Mouse (Mus musculus) heart, postnatal 14 days (tissue): ENCODE measurements around the gene Abcb9. TPM values are rescaled to one million over a fixed set of nuclear protein-coding genes. Genes with fewer than 3 reads are reported as not detected.

Source experiments
- DNase-seq, 2 experiments: peaks; one replicate each; pipeline ENCODE4 v3.0.0; 2021 to 2022
- intact Hi-C: fragments of 180-260 bp; cut with DNase I; formaldehyde crosslinking; loops from one replicate; pipeline ENCODE4 v1.15.1; 2025
- total RNA-seq, 2 experiments: library from RNA; stranded (reverse); gene quantifications; 2 replicates each; pipeline ENCODE4 v1.2.3; 2021

The Abcb9 gene
- total RNA-seq, 2 experiments from 2014 or later = 7.8 to 9.9 TPM

- peak; percentile 71 to 75 for DNase-seq
- intact Hi-C loops = no loop called here
Observed at GRCm38 (mm10) chr5:124019348-124020216, 76.0 kb downstream of the Abcb9 start.

DNA sequence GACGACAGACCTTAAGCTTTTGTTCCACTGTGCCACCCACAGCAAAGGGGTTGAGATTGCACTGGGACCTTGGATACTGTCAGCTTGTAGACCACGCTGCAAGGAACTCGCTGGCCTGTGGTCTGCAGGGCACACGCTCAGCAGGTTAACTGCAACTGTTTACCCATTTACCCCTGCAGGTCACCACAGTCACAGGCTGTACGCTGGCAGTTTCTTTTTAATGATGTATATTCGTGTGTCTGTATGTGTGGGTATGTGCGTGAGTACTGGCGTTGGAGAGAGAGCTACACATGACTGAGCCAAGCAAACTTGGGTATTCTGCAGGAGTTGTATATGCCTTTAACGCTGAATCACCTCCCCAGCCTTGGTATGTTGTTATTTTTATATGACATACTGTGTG lies 76.9 kb downstream of the Abcb9 start:
- intact Hi-C loops = no loop called here
- DNase-seq = no peak

DNA sequence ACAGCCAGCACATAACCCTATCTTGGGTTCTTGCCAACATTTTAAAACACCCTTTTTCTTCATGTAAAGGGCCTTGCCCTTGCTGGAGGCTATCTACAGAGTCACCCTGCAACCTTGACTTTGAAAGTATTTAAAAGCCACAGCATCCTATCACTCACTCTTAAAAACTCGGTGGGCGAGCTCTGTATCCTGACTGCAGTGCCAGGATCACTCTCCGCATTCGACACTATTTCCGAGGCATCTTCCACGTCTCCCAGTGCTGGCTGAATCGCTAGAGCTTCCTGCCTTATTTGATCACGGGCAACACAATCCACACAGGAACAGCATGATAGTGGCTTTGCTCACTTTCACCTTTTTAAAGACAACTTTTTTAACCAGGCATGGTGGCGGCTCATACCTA lies 77.7 kb downstream of the Abcb9 start:
- DNase-seq = no peak
- intact Hi-C loops = no loop called here

DNA sequence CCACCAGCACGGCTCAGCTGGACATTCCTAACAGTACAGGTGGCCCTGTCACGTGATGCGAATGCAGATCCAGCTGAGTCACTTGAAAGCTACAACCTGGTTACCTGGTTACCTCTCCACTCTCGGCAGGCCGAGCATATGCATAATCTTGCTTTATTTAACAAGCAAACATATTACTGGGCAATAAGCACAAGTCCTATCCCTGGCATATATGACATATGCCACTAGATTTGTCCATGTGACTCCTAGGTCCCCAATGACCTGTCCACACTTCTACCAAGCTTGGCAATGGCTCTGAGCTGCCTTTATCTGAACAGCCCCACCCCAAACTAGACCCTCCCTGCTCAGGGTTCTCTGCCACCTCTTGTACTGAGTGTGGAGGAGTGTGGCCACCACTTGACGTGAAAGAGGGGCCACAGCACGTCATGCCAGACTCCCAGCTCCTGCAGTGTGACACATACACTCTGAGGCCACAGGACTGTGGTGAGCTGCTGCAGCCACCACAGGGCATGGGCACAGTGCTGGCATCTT lies 79.2 kb downstream of the Abcb9 start:
- DNase-seq = no peak

GRCm38 (mm10) chr5:124015727-124016126 lies 79.9 kb downstream of the Abcb9 start:
- DNase-seq = no peak
- intact Hi-C loops = no loop called here

More for the DNA sequence above, 79.2 kb downstream of the Abcb9 start:
- intact Hi-C loops = no loop called here

GRCm38 (mm10) chr5:124014791-124015251 lies 80.8 kb downstream of the Abcb9 start:
- intact Hi-C loops = no loop called here
- DNase-seq = peak; percentile 55 to 70

- intact Hi-C loops = no loop called here
- no peak for DNase-seq
Observed at GRCm38 (mm10) chr5:124014180-124014579, 81.4 kb downstream of the Abcb9 start.

DNA sequence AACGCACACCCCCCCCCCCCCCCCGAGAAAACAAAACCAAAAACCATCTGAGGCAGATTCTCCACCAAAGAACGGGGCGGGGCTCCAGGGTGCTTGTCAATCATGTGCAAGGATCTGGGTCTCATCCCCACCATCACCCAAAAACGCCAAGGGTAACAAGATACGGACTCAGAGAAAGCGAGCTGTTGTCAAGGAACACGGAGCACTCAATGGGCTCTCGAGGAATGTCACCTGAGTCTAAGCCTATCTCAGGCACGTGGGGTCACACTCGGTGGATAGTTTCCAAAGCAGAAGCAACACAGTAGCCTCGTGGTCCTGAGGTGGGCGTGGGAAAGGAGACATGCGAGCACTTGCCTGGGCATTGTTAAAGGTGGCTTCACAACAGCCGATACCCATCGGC lies 81.9 kb downstream of the Abcb9 start:
- intact Hi-C loops = loop anchor here (2.0 kb wide), 1 partner anchor 17 kb away; no protein-coding TSS in a partner anchor
- no peak for DNase-seq

GRCm38 (mm10) chr5:124012885-124013284 lies 82.7 kb downstream of the Abcb9 start:
- intact Hi-C loops = loop anchor here (2.0 kb wide), 1 partner anchor 18 kb away; no protein-coding TSS in a partner anchor
- no peak for DNase-seq

DNA sequence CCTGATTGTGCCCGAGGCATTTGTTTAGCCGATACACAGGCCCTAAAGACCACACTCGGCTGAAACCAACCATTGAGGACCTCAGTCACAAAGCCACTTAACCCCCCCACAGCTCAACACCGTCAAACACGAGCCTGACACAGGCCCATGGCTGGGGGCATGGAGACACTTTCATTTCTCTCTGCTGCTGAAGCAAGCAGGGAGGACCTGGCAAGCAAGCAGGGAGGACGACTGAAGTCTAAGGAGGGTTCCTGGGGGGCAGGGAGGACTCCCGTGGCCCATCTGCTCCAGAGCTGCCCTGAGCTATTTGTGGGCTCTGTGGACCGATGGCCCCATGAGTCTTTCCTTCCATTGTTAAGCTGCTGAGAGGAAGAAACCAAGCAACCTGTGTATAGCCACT lies 83.7 kb downstream of the Abcb9 start:
- intact Hi-C loops = loop anchor here (2.0 kb wide), 1 partner anchor 19 kb away; no protein-coding TSS in a partner anchor
- DNase-seq = no peak

Other genes with a start within 250 kb of the Abcb9 start
- under 1 TPM; 0.17 to 0.19 TPM for gene Hcar2, start 230.3 kb downstream of the Abcb9 start, total RNA-seq
- gene Hcar1, start 215.8 kb downstream of the Abcb9 start, total RNA-seq = under 1 TPM; 0.54 to 0.79 TPM
- gene Denr, start 188.6 kb downstream of the Abcb9 start, total RNA-seq = 10 to 100 TPM; 40.8 to 47.0 TPM
- under 1 TPM; 0.71 to 0.76 TPM for gene Gm43518, start 168.4 kb downstream of the Abcb9 start, total RNA-seq
- gene Ccdc62, start 165.1 kb downstream of the Abcb9 start, total RNA-seq = 1 to 10 TPM; 1.7 to 2.2 TPM
- 10 to 100 TPM; 23.2 to 25.0 TPM for gene Hip1r, start 122.2 kb downstream of the Abcb9 start, total RNA-seq
- 10 to 100 TPM; 22.2 to 22.7 TPM for gene Vps37b, start 63.5 kb downstream of the Abcb9 start, total RNA-seq
- gene Ogfod2, start 16.5 kb upstream of the Abcb9 start, total RNA-seq = 10 to 100 TPM; 13.0 to 13.3 TPM
- 10 to 100 TPM; 42.1 to 49.0 TPM for gene Arl6ip4, start 20.3 kb upstream of the Abcb9 start, total RNA-seq
- 10 to 100 TPM; 47.9 to 52.4 TPM for gene Pitpnm2, start 154.0 kb upstream of the Abcb9 start, total RNA-seq
- gene Mphosph9, start 232.2 kb upstream of the Abcb9 start, total RNA-seq = 1 to 10 TPM; 6.0 to 6.8 TPM
- gene 2810006K23Rik, start 232.3 kb upstream of the Abcb9 start, total RNA-seq = 10 to 100 TPM; 11.7 to 11.9 TPM